Mouse (Mus musculus): ENCODE measurements at regions not wholly inside any gene's neighbourhood (a gene's known extent, or its start where the extent isn't known, plus 50 kb on each side); places are given as distances from the start of the nearest gene placed in this dataset.

DNA sequence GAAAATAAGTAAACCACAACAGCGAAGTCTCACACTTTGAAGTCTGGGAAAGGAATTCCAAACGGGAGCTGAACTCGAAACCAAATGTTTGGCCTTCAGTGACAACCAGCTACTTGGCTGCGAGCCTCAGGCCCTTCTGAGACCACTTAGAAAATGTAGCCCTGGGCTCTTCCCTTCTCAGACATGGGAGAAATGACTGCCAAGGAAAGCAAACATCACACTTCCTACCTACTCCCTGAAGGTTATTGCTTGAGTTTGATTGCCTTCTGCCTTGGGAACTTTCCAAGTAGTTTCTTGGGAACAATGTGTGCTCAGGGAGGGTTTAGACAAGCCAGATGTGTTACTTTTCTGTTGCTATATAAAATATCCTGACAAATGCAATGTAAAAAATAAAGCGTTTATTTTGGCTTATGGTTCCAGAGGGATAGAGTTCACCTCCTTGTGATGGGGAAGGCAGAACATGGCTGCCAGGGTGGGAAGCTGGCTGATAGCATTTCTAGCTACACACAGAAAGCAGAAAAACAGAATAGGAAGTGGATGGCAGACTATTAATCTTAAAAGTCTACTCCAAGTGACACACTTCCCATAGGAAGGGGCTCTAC is 194.8 kb upstream of the Rack1 start:
- 70% methylated on average over 5 of the region's 5 CpGs for WGBS
- Histone ChIP-seq H3K4me2 (ENCODE audit: low read depth) (no peak overlapping the region), H3K9ac (ENCODE audit: low read length) (no peak overlapping the region), H3K4me3 (ENCODE audit: low read depth, low read length) (no peak overlapping the region), H3K4me1 (ENCODE audit: control insufficient read depth, insufficient read depth, low read length) (no peaks in the 10 kb centered on the region), H3K36me3 (ENCODE audit: control insufficient read depth, insufficient read depth, low read length) (no peaks in the 10 kb centered on the region), H3K27ac (ENCODE audit: low read depth, low read length) (no peak overlapping the region), H3K27me3 (ENCODE audit: control insufficient read depth, insufficient read depth, low read length) (no peaks in the 10 kb centered on the region), H3K9me3 (ENCODE audit: control insufficient read depth, low read length) (no peaks in the 10 kb centered on the region)
- no peak for DNase-seq (ENCODE audit: low spot score)
- ATAC-seq (ENCODE audit: insufficient read depth, low FRiP score, low TSS enrichment) = no peak

DNA sequence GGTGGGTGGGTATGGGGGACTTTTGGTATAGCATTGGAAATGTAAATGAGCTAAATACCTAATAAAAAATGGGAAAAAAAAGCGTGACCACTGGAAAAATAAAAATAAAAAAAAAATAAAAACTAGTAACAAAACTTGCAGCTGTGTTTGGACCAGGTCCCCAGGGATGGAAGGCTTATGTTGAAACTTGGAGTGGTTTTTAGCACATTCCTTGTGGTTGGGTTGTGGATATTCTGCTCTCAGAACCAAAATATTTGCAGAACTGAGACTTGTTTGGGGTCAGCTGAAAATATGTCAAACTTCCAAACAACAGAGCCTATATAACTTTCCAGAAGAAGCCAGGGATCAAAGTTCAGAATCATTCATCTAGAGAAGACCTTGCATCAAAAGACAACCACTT is 199.0 kb upstream of the Rack1 start:
- no peak for ATAC-seq (ENCODE audit: insufficient read depth, low FRiP score, low TSS enrichment)
- H3K36me3 ChIP-seq (ENCODE audit: control insufficient read depth, insufficient read depth, low read length) = no peaks in the 10 kb centered on the region
- no peak overlapping the region for H3K4me2 ChIP-seq (ENCODE audit: low read depth)
- H3K4me1 ChIP-seq (ENCODE audit: control insufficient read depth, insufficient read depth, low read length) = no peaks in the 10 kb centered on the region
- DNase-seq (ENCODE audit: low spot score) = no peak
- WGBS = 88% methylated on average over 1 of the region's 1 CpGs
- no peak overlapping the region for H3K4me3 ChIP-seq (ENCODE audit: low read depth, low read length)
- no peaks in the 10 kb centered on the region for H3K9me3 ChIP-seq (ENCODE audit: control insufficient read depth, low read length)
- no peak overlapping the region for H3K27ac ChIP-seq (ENCODE audit: low read depth, low read length)
- no peak overlapping the region for H3K9ac ChIP-seq (ENCODE audit: low read length)
- no peaks in the 10 kb centered on the region for H3K27me3 ChIP-seq (ENCODE audit: control insufficient read depth, insufficient read depth, low read length)

DNA sequence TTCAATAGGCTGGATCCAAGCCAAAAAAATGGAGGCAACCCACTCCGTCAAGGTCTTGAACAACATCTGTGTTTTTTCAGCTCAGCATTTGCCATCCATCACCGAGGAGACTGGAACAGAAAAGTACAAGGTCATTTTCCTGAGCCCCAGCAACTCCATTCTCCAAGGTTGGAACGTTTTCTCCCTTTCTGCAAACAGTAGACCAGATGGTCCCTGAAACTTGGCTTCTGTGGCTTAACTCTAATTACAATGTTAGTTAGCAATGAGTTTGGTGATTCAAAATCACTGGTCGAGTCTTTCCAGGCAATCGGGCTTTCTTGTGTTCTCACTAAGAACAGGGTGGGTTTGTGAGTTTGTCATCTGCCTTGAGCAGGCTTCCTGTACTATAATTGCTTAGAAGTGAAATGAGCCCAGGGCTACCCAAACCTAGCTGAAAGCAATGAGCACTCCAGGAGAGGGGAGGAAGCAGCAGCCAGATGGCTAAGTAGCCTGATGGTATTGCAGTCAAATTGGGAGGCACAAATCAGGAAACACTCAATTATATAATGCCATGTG is 200.5 kb upstream of the Rack1 start:
- no peak overlapping the region for H3K4me2 ChIP-seq (ENCODE audit: low read depth)
- H3K27me3 ChIP-seq (ENCODE audit: control insufficient read depth, insufficient read depth, low read length) = no peaks in the 10 kb centered on the region
- ATAC-seq (ENCODE audit: insufficient read depth, low FRiP score, low TSS enrichment) (no peak), DNase-seq (ENCODE audit: low spot score) (peak; percentile 22)
- no peaks in the 10 kb centered on the region for H3K4me1 ChIP-seq (ENCODE audit: control insufficient read depth, insufficient read depth, low read length)
- no peaks in the 10 kb centered on the region for H3K36me3 ChIP-seq (ENCODE audit: control insufficient read depth, insufficient read depth, low read length)
- H3K9ac ChIP-seq (ENCODE audit: low read length) = no peak overlapping the region
- H3K9me3 ChIP-seq (ENCODE audit: control insufficient read depth, low read length) = no peaks in the 10 kb centered on the region
- H3K4me3 ChIP-seq (ENCODE audit: low read depth, low read length) = no peak overlapping the region
- WGBS = 70% methylated on average over 5 of the region's 5 CpGs
- no peak overlapping the region for H3K27ac ChIP-seq (ENCODE audit: low read depth, low read length)

DNA sequence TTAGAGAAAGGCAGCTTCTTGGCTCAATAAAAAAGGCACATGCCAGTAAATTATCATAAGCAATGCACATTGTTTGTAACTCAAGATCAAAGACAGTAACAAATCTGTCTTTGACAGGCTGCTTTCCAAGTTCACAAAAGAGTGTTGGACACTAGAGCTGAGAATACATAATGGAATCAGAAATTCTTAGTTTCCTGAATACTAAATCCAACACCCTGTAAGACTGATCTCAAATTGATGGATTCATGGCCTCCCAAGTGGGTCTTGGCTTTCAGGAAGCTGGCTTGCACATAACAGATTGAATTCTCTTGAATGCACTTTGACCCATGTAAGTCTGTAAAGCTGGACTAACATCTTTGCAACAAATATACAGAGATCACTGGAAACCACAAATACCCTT is 201.1 kb upstream of the Rack1 start:
- Histone ChIP-seq H3K27ac (ENCODE audit: low read depth, low read length) (no peak overlapping the region), H3K4me1 (ENCODE audit: control insufficient read depth, insufficient read depth, low read length) (no peaks in the 10 kb centered on the region), H3K36me3 (ENCODE audit: control insufficient read depth, insufficient read depth, low read length) (no peaks in the 10 kb centered on the region), H3K4me2 (ENCODE audit: low read depth) (no peak overlapping the region), H3K9me3 (ENCODE audit: control insufficient read depth, low read length) (no peaks in the 10 kb centered on the region), H3K4me3 (ENCODE audit: low read depth, low read length) (no peak overlapping the region), H3K9ac (ENCODE audit: low read length) (no peak overlapping the region), H3K27me3 (ENCODE audit: control insufficient read depth, insufficient read depth, low read length) (no peaks in the 10 kb centered on the region)
- no peak for DNase-seq (ENCODE audit: low spot score)
- no peak for ATAC-seq (ENCODE audit: insufficient read depth, low FRiP score, low TSS enrichment)

DNA sequence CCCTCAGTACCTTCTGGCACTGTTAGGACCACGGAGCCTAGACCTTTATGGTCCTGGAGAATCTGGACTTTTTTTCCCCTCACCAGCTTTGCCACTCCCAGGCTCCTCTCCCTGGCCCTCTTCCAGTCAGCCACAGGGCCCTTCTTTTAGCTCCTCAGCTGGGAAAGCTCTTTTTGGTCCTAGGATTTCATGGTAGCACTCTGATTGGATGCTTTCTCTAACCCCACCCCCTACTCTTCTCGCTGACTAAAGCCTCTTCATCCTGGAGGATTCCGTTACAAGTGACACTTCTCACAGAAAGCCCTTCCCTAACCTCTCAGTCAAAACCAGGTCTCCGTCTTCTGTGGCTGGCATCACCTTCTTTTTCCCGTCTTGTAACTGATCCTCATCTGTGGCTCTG is 205.7 kb upstream of the Rack1 start:
- DNase-seq (ENCODE audit: low spot score) (no peak), ATAC-seq (ENCODE audit: insufficient read depth, low FRiP score, low TSS enrichment) (no peak)
- Histone ChIP-seq H3K27ac (ENCODE audit: low read depth, low read length) (no peak overlapping the region), H3K4me1 (ENCODE audit: control insufficient read depth, insufficient read depth, low read length) (no peaks in the 10 kb centered on the region), H3K27me3 (ENCODE audit: control insufficient read depth, insufficient read depth, low read length) (no peaks in the 10 kb centered on the region), H3K9ac (ENCODE audit: low read length) (no peak overlapping the region), H3K36me3 (ENCODE audit: control insufficient read depth, insufficient read depth, low read length) (no peaks in the 10 kb centered on the region), H3K4me3 (ENCODE audit: low read depth, low read length) (no peak overlapping the region), H3K9me3 (ENCODE audit: control insufficient read depth, low read length) (no peaks in the 10 kb centered on the region), H3K4me2 (ENCODE audit: low read depth) (no peak overlapping the region)
- WGBS = 30% methylated on average over 5 of the region's 5 CpGs

DNA sequence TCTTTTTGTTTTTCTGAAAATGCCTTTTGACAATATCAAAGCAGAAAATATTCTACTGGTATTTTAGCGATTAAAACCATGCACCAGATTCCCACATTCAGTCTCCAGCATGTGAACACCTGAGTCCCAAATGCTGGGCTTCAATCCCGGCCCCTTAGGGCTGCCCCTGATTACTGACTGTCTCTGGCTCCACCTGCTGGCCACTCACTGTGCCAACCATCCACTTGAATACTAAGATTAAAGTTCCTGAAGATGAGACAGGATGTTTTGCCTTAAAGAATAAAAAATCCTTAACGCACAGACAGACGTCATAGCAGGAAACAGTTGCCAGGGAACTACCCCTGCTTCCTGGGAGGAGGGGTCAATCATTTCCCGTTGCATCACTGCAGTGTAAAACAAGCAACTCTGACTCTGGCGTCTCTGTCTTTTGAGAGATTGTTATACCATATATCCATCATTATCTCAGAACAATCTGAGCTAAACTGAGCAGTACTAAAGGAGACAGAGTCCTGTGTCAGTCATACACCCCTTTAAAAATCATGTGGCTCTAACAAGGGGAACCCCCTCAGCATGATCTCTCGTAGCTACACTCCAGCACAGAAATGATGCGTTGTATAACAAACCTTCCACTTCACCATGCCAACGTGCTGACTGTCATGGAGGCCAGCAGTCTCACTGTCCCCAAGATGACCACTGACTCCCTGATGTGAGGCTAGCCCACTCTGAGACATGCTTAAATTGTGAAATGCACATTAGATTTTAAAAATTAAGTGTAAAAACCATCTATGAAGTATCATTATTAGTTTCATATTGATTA is 211.1 kb upstream of the Rack1 start:
- no peak overlapping the region for H3K27ac ChIP-seq (ENCODE audit: low read depth, low read length)
- no peak overlapping the region for H3K4me2 ChIP-seq (ENCODE audit: low read depth)
- no peak overlapping the region for H3K9ac ChIP-seq (ENCODE audit: low read length)
- no peaks in the 10 kb centered on the region for H3K27me3 ChIP-seq (ENCODE audit: control insufficient read depth, insufficient read depth, low read length)
- DNase-seq (ENCODE audit: low spot score) (peak; percentile 66), ATAC-seq (ENCODE audit: insufficient read depth, low FRiP score, low TSS enrichment) (peak; percentile 85)
- no peaks in the 10 kb centered on the region for H3K36me3 ChIP-seq (ENCODE audit: control insufficient read depth, insufficient read depth, low read length)
- no peak overlapping the region for H3K4me3 ChIP-seq (ENCODE audit: low read depth, low read length)
- no peaks in the 10 kb centered on the region for H3K9me3 ChIP-seq (ENCODE audit: control insufficient read depth, low read length)
- WGBS = 36% methylated on average over 9 of the region's 9 CpGs
- no peaks in the 10 kb centered on the region for H3K4me1 ChIP-seq (ENCODE audit: control insufficient read depth, insufficient read depth, low read length)

DNA sequence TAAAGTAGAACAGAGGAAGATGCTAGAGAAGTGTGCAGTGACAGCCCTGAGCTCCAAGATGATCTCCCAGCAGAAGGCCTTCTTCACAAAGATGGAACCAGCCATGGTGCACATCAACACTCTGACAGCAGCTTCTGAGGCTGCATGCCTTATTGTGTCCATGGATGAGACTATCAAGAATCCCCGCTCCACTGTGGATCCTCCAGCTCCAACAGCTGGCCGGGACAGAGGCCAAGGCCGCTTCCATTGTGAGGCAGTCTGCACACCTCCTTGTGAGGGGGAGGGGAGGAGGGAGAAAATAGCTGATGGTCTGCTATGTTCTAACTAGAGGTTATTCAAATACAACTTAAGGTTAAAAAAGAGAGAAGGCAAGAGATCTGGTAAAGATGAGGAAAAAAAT is 231.4 kb upstream of the Rack1 start:
- H3K36me3 ChIP-seq (ENCODE audit: control insufficient read depth, insufficient read depth, low read length) = no peaks in the 10 kb centered on the region
- H3K27ac ChIP-seq (ENCODE audit: low read depth, low read length) = no peak overlapping the region
- no peak overlapping the region for H3K4me3 ChIP-seq (ENCODE audit: low read depth, low read length)
- H3K27me3 ChIP-seq (ENCODE audit: control insufficient read depth, insufficient read depth, low read length) = no peaks in the 10 kb centered on the region
- H3K4me2 ChIP-seq (ENCODE audit: low read depth) = no peak overlapping the region
- ATAC-seq (ENCODE audit: insufficient read depth, low FRiP score, low TSS enrichment) (no peak), DNase-seq (ENCODE audit: low spot score) (no peak)
- no peaks in the 10 kb centered on the region for H3K9me3 ChIP-seq (ENCODE audit: control insufficient read depth, low read length)
- WGBS = 89% methylated on average over 3 of the region's 3 CpGs
- no peaks in the 10 kb centered on the region for H3K4me1 ChIP-seq (ENCODE audit: control insufficient read depth, insufficient read depth, low read length)
- H3K9ac ChIP-seq (ENCODE audit: low read length) = no peak overlapping the region

DNA sequence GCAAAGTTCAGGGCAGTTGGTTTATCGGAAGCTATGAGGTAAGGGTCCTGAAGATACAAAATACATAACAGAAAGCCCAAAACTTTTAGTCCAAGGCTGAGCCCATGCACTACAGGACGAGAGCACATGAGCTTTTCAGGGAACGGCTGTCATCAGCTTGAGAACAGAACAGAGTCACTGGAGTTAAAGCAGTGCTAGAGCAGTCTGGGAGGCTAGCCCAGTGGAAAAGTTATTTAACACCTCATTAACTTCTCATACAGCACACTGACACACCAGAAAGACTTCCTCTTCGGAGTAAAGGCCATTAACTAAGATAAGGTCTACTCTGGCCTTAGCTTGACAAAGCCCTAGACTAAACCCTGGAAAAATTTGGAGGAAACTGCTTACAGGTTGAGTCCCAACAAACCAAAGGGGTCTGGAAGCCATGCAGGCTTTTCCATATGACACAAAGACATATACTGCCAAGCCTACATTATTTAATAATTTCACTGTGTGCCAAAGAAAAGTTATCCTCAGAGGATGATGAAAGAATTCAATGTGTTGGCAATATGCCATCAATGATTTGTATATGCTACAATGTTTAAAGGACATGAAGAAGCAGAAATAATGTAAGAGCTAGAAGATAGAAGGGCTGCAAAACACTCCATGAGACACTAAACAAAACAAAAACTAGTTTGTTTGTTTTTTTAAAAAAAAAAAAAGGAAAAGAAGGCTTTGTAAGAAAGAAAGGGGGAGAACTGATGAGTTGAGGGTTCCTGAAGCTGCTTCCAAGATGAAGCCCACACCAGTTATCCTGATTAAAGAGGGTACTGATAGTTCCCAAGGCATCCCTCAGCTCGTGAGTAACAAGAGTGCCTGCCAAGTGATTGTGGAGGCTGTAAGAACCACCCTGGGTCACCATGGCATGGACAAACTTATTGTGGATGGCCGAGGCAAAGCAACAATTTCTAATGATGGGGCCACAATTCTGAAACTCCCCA is 232.3 kb upstream of the Rack1 start:
- Histone ChIP-seq H3K4me2 (ENCODE audit: low read depth) (no peak overlapping the region), H3K9me3 (ENCODE audit: control insufficient read depth, low read length) (no peaks in the 10 kb centered on the region), H3K4me3 (ENCODE audit: low read depth, low read length) (no peak overlapping the region), H3K4me1 (ENCODE audit: control insufficient read depth, insufficient read depth, low read length) (no peaks in the 10 kb centered on the region), H3K36me3 (ENCODE audit: control insufficient read depth, insufficient read depth, low read length) (no peaks in the 10 kb centered on the region), H3K9ac (ENCODE audit: low read length) (no peak overlapping the region), H3K27ac (ENCODE audit: low read depth, low read length) (no peak overlapping the region), H3K27me3 (ENCODE audit: control insufficient read depth, insufficient read depth, low read length) (no peaks in the 10 kb centered on the region)
- ATAC-seq (ENCODE audit: insufficient read depth, low FRiP score, low TSS enrichment) = no peak
- 66% methylated on average over 6 of the region's 6 CpGs for WGBS
- no peak for DNase-seq (ENCODE audit: low spot score)
